Mouse (Mus musculus) hindbrain, embryonic 15.5 days (tissue): ENCODE measurements around the gene Gm572. TPM values are rescaled to one million over a fixed set of nuclear protein-coding genes. Genes with fewer than 3 reads are reported as not detected.

Source experiments
- ATAC-seq: fragments of 200-750 bp; cut with Nextera tagmentation; 2 replicates; pipeline ENCODE4 v1.8.0; 2017; ENCODE audit warnings: low read depth, moderate number of reproducible peaks, moderate TSS enrichment; ENCODE audit not compliant: low FRiP score
- H3K27ac ChIP-seq: fragments of 300-500 bp; sonication (generic); replicated peaks from 2 replicates; pipeline ENCODE4 v1.5.1; 2015; ENCODE audit warnings: mild to moderate bottlenecking, inconsistent platforms
- H3K27me3 ChIP-seq: fragments of 300-500 bp; sonication (generic); 2 replicates; pipeline ENCODE4 v1.6.1; 2015; ENCODE audit warnings: control low read depth, inconsistent platforms
- H3K36me3 ChIP-seq: fragments of 300-500 bp; sonication (generic); 2 replicates; pipeline ENCODE4 v1.6.1; 2015; ENCODE audit warnings: control low read depth, inconsistent platforms
- H3K4me1 ChIP-seq: fragments of 300-500 bp; sonication (generic); replicated peaks from 2 replicates; pipeline ENCODE4 v1.6.1; 2015; ENCODE audit warnings: control low read depth, inconsistent platforms
- H3K4me2 ChIP-seq: fragments of 300-500 bp; sonication (generic); 2 replicates; pipeline ENCODE4 v1.6.1; 2015; ENCODE audit warnings: moderate library complexity, mild to moderate bottlenecking, inconsistent platforms
- H3K4me3 ChIP-seq: fragments of 300-500 bp; sonication (generic); 2 replicates; pipeline ENCODE4 v1.5.1; 2015; ENCODE audit warnings: mild to moderate bottlenecking, inconsistent platforms
- H3K9ac ChIP-seq: fragments of 300-500 bp; sonication (generic); 2 replicates; pipeline ENCODE4 v1.6.1; 2015; ENCODE audit warnings: inconsistent platforms
- H3K9me3 ChIP-seq: fragments of 300-500 bp; sonication (generic); 2 replicates; pipeline ENCODE4 v1.6.1; 2016; ENCODE audit warnings: control low read depth, inconsistent platforms
- WGBS: fragments of 180-500 bp; shearing (Covaris S2); methylation state at CpG from one replicate; pipeline ENCODE4 v1.1.7; 2015; 5-methylcytosine and 5-hydroxymethylcytosine counted together
- polyA plus RNA-seq: library from polyadenylated mRNA; unstranded; fragments of >200 nt; fragmentation: Nextera tagmentation; extraction: Ambion mirVana; gene quantifications from 2 replicates; pipeline ENCODE4 v1.2.1, GENCODE M21; 2015

Gm572 gene
- polyA plus RNA-seq, 1 experiment from 2014 or later, result not detected

DNA sequence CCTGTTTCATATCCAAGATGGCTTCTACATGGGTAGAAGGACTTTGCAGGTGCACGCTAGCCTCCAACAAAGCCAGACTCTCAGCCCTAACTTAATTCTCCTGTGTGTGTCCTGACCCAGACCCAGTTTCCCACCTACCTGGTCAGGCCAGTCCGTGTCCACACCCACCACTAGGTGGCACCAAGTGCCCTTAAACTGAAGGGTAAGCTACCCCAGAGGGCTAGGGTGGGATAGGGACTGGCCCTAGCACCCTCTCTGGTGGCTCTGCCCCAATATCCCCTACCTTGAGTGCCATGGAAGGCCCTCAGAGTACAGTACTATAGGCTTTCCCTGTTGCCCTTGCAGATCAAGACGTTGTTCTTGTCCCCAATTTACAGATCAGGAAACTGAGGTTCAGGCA lies 61.6 kb downstream of the Gm572 start:
- no peaks in the 10 kb centered on the region for H3K4me1 ChIP-seq
- H3K4me3 ChIP-seq, result no peak overlapping the region
- no peaks in the 10 kb centered on the region for H3K27me3 ChIP-seq
- H3K9me3 ChIP-seq, result no peaks in the 10 kb centered on the region
- no peak overlapping the region for H3K27ac ChIP-seq
- no peak overlapping the region for H3K9ac ChIP-seq
- no peak for ATAC-seq
- H3K4me2 ChIP-seq, result no peak overlapping the region
- WGBS, result 43% methylated on average over 3 of the region's 3 CpGs
- no peaks in the 10 kb centered on the region for H3K36me3 ChIP-seq

DNA sequence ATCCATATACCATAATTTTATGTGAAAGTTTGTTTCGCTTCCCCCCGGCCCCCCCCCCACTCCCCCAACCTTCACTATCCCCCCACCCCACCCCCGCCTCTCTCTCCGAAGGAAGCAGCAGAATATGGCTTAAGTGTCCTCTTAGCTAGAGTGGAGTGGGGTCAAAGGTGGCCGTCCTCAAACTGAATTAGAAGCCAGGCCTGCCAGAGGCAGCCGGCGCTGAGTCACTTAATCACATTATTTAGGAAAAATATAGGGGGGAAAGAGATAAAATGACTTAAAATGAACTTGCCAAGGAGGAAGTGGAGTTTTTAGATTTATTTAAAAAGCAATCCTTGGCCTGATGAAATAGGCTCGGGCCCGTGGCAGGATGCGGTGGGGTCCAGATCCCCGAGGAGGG lies 65.7 kb downstream of the Gm572 start:
- WGBS, result 53% methylated on average over 11 of the region's 11 CpGs
- Histone ChIP-seq H3K36me3 (no peaks in the 10 kb centered on the region), H3K4me1 (peaks cover 17% of the 10 kb centered on the region), H3K4me3 (no peak overlapping the region), H3K9me3 (no peaks in the 10 kb centered on the region), H3K9ac (no peak overlapping the region), H3K27ac (no peak overlapping the region), H3K4me2 (no peak overlapping the region), H3K27me3 (0 out of 2 replicates have a peak, but pooled peaks cover 2% of the 10 kb centered on the region)
- no peak for ATAC-seq

DNA sequence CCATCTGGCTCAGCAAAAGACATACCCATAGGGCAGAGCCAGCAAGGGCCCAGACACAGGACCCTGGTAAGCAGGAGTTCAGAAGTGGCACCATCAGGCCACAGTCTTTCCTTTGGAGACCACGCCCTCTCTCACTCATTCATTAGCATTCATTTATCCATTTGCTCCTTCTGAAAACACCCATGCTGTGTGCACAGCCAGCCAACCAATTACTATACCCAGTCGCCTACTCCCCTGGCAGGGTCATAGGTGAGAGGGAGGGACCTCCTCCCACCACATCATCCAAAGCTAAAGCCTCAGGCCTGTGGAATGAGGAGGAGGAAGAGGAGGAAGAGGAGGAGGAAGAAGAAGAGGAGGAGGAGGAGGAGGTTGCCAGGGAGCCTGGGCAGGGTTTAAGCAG lies 67.3 kb downstream of the Gm572 start:
- WGBS, result 29% methylated on average over 2 of the region's 2 CpGs
- Histone ChIP-seq H3K4me2 (no peak overlapping the region), H3K9me3 (no peaks in the 10 kb centered on the region), H3K4me1 (peaks cover 22% of the 10 kb centered on the region), H3K27me3 (0 out of 2 replicates have a peak, but pooled peaks cover 6% of the 10 kb centered on the region), H3K36me3 (no peaks in the 10 kb centered on the region), H3K4me3 (no peak overlapping the region), H3K9ac (no peak overlapping the region), H3K27ac (no peak overlapping the region)
- ATAC-seq, result no peak

DNA sequence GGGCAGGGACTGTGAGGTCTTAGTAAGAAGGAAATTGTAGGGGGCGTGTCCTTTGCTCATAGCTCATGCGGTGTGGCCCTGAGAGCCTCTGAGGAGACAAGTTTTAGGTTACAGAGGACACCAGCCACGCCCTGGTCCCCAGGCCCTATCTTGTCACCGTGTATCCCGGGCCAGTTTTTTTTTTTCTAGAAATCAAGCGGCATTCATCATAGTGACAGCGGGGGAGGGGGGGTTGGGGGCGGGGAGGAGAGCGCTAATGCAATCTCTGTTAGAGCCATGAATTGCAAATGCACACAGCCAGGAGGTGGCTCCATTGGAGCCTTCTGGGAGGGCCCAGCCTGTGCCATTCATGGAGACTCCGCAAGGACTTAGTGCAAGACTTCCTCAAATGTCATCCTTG lies 68.2 kb downstream of the Gm572 start:
- ATAC-seq, result no peak
- 0 out of 2 replicates have a peak, but pooled peaks cover 6% of the 10 kb centered on the region for H3K27me3 ChIP-seq
- H3K4me3 ChIP-seq, result no peak overlapping the region
- H3K4me2 ChIP-seq, result 0 out of 2 replicates have a peak overlapping the region, but pooled peaks have one; percentile 3
- H3K4me1 ChIP-seq, result peaks cover 22% of the 10 kb centered on the region
- no peaks in the 10 kb centered on the region for H3K36me3 ChIP-seq
- 5% methylated on average over 10 of the region's 10 CpGs for WGBS
- no peaks in the 10 kb centered on the region for H3K9me3 ChIP-seq
- H3K27ac ChIP-seq, result no peak overlapping the region
- no peak overlapping the region for H3K9ac ChIP-seq

DNA sequence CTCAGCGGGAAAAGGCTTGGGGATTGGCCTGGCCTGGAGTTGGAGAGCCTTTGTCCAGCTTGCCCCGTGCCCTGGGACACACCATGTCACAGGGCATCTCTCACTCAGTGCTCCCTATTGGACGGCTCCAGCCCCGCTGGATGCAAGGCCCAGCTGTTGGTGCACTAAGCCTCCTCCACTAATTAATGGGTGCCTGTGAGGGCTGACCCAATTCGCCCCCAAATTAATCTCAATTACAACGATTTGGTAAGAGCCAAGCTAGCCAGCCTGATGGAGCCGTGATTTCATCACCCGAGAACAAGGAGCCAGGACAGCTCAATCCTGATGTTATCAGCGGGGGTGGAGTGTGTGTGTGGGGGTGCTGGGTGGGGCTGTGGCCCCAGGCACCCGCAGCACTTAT lies 69.5 kb downstream of the Gm572 start:
- Histone ChIP-seq H3K4me1 (peaks cover 22% of the 10 kb centered on the region), H3K27me3 (0 out of 2 replicates have a peak, but pooled peaks cover 6% of the 10 kb centered on the region), H3K9me3 (no peaks in the 10 kb centered on the region), H3K36me3 (no peaks in the 10 kb centered on the region), H3K9ac (no peak overlapping the region), H3K27ac (no peak overlapping the region), H3K4me2 (no peak overlapping the region), H3K4me3 (no peak overlapping the region)
- WGBS, result 38% methylated on average over 10 of the region's 10 CpGs
- no peak for ATAC-seq

DNA sequence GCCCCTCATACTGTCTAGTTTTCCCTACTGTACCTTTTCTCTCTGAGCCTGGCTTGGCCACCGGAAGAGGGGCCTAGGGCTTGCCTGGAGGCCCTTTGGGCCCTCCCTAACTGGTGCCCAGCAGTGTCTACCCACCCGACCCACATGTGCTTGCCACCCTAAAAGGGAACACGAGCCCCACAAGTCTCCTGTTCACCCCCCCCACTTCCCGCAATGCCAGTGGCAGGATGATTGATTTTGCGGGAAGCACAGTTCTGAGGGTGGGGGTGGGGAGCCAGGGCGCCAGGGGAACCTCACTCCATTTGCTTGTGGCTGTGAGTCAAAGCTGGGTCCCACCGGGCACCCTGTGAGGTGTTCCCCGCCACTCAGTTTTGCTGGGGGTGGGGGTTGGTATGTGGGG lies 70.9 kb downstream of the Gm572 start:
- Histone ChIP-seq H3K36me3 (no peaks in the 10 kb centered on the region), H3K4me2 (no peak overlapping the region), H3K9me3 (no peaks in the 10 kb centered on the region), H3K4me3 (no peak overlapping the region), H3K27ac (no peak overlapping the region), H3K9ac (no peak overlapping the region), H3K4me1 (peaks cover 22% of the 10 kb centered on the region), H3K27me3 (0 out of 2 replicates have a peak, but pooled peaks cover 6% of the 10 kb centered on the region)
- ATAC-seq, result 0 out of 2 replicates have a peak, but pooled peaks have one; percentile 21
- 45% methylated on average over 8 of the region's 8 CpGs for WGBS

DNA sequence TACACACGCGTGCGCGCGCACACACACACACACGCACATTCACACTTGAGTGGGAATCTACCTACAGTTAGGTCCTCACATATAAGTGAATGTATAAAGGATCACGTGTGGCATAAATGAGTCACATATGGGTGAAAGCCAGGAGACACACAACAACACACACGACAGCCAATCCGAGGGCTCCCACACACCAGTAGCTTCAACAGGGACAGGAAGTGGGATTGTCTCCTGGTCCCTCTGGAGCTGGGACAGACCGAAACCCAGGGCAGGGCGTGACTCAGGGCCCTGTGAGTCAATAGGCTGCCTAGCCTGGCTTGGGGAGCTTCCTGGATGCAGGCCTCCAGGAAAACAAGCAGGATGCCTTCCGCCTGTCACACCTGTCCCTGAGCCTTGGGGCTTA lies 71.6 kb downstream of the Gm572 start:
- no peak overlapping the region for H3K27ac ChIP-seq
- H3K4me3 ChIP-seq, result no peak overlapping the region
- peaks cover 22% of the 10 kb centered on the region for H3K4me1 ChIP-seq
- no peaks in the 10 kb centered on the region for H3K9me3 ChIP-seq
- no peaks in the 10 kb centered on the region for H3K36me3 ChIP-seq
- no peak for ATAC-seq
- H3K27me3 ChIP-seq, result 0 out of 2 replicates have a peak, but pooled peaks cover 6% of the 10 kb centered on the region
- WGBS, result 91% methylated on average over 12 of the region's 12 CpGs
- no peak overlapping the region for H3K4me2 ChIP-seq
- no peak overlapping the region for H3K9ac ChIP-seq

DNA sequence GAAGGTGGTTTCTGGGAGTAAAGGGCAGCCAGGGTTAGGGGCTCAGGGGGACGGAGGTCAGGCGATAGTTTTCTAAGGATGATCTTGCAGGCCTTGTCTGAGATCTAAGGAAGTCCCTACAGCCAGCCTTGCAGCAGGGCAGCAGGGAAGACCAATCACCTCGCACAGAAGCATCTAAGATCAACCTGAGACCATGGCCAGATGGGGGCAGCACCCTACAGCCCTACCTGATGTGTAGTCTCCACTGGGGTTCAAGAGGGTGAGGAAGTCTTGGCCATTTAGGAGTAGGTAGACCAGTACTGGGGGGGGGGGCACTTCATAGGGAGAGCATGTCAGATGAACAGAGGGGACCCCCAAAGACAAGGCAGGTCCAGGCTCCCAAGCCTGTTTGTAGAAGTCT lies 72.3 kb downstream of the Gm572 start:
- Histone ChIP-seq H3K27me3 (0 out of 2 replicates have a peak, but pooled peaks cover 6% of the 10 kb centered on the region), H3K27ac (no peak overlapping the region), H3K4me3 (no peak overlapping the region), H3K9me3 (no peaks in the 10 kb centered on the region), H3K36me3 (no peaks in the 10 kb centered on the region), H3K4me2 (no peak overlapping the region), H3K9ac (no peak overlapping the region), H3K4me1 (peaks cover 22% of the 10 kb centered on the region)
- 48% methylated on average over 3 of the region's 3 CpGs for WGBS
- ATAC-seq, result no peak

Other genes starting within 250 kb of the Gm572 start
- gene Ubiad1, start 198.5 kb upstream of the Gm572 start, polyA plus RNA-seq, result 18.4 and 20.2 TPM in 2 replicates
- 22.7 and 22.8 TPM in 2 replicates for gene Mtor, start 194.7 kb upstream of the Gm572 start, polyA plus RNA-seq
- gene Angptl7, start 142.9 kb upstream of the Gm572 start, polyA plus RNA-seq, result 0.44 and 0.50 TPM in 2 replicates
- gene Exosc10, start 84.9 kb upstream of the Gm572 start, polyA plus RNA-seq, result 88.5 and 91.7 TPM in 2 replicates
- 181 and 194 TPM in 2 replicates for gene Srm, start 51.8 kb upstream of the Gm572 start, polyA plus RNA-seq
- 0.43 and 1.2 TPM in 2 replicates for gene Masp2, start 40.8 kb upstream of the Gm572 start, polyA plus RNA-seq
- gene Tardbp, start 16.3 kb upstream of the Gm572 start, polyA plus RNA-seq, result 167 and 192 TPM in 2 replicates
- gene Casz1, start 161.1 kb downstream of the Gm572 start, polyA plus RNA-seq, result 4.6 and 6.7 TPM in 2 replicates